Mouse (Mus musculus) myocyte (in vitro differentiated cells): ENCODE results near the gene Tmx4.

ENCODE experiments used
- E2F4 ChIP-seq: IDR thresholded peaks from one replicate; pipeline ENCODE4 v1.6.1; 2011; ENCODE audit warnings: mild to moderate bottlenecking, control low read depth, moderate library complexity; ENCODE audit not compliant: insufficient read depth
- MAX ChIP-seq: IDR thresholded peaks from one replicate; pipeline ENCODE4 v1.6.1; 2011; ENCODE audit warnings: low read depth, mild to moderate bottlenecking, control low read depth
- POLR2A ChIP-seq: IDR thresholded peaks from one replicate; pipeline ENCODE4 v1.6.1; 2011; ENCODE audit warnings: low read depth, mild to moderate bottlenecking, control low read depth, moderate library complexity; ENCODE audit not compliant: insufficient read length
- POLR2AphosphoS2 ChIP-seq: IDR thresholded peaks from one replicate; pipeline ENCODE4 v1.6.1; 2011; ENCODE audit warnings: low read depth, control low read depth; ENCODE audit not compliant: insufficient read length
- TCF12 ChIP-seq: IDR thresholded peaks from one replicate; pipeline ENCODE4 v1.6.1; 2011; ENCODE audit warnings: mild to moderate bottlenecking, control low read depth; ENCODE audit not compliant: poor library complexity, insufficient read depth, severe bottlenecking
- USF1 ChIP-seq: IDR thresholded peaks from one replicate; pipeline ENCODE4 v1.6.1; 2011; ENCODE audit warnings: low read depth, mild to moderate bottlenecking, control low read depth, moderate library complexity

DNA sequence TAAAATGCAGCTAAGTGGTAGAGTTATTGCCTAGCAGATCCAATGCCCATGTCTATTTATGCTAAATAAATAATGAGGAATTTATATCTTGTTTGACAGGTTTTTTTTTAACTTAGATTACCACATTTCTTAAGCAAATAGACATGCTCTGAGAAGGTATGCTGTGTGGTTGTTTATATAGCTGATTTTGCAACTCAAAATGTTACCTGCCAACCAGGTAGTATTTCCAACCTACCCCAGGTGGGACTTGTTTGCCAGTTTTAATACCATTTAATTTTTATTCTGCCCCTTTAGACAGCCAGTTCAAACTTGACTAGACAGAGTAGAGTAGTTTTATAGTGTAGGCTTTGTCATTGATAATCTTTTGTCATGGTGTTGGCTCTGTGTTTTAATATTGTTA, 10.7 kb upstream of the Tmx4 start:
- TF ChIP-seq USF1 (no peak), E2F4 (no peak), POLR2A (no peak), TCF12 (no peak), POLR2AphosphoS2 (no peak), MAX (no peak)
